Mouse (Mus musculus): ENCODE measurements at regions not wholly inside any gene's neighbourhood (a gene's known extent, or its start where the extent isn't known, plus 50 kb on each side); places are given as distances from the start of the nearest gene placed in this dataset.
A peak's percentile ranks its signal among the peaks of the same experiment; 100 is the strongest.

DNA sequence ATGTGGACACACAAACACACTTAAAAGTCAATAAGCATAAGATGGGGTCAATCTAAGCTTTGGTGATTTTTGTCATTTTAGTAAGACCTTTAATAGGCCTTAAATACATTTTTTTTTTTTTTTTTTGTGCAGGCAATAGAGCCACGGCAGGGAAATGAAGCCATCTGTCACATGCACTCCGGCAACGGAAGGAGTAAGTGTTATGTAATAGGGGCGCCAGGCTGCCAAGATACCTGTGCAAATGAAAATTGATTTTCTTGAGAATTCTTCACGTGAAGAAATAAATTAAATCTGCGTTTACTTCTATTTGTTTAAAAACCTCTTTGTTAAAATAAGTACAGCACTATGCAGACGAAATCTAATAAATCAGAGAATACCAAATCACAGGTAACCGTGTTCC, 54.6 kb upstream of the Card11 start:
- Histone ChIP-seq H3K4me3 (no peak overlapping the region), H3K27ac (no peak overlapping the region)
- intact Hi-C loops (cut with DNase I) = loop anchor here (5.0 kb wide), 1 partner anchor 98 kb away; no protein-coding TSS in a partner anchor
- DNase-seq (ENCODE audit: extremely low spot score in 1 of 2, low spot score in 2 of 2) = no peak
- TF ChIP-seq CTCF (IDR thresholded peaks at IDR 0.05) = no peak

GRCm38 (mm10) chr5:141055596-141056343, 55.4 kb upstream of the Card11 start:
- intact Hi-C loops (cut with DNase I) = loop anchor here (5.0 kb wide), 1 partner anchor 98 kb away; no protein-coding TSS in a partner anchor
- no peak overlapping the region for H3K27ac ChIP-seq
- no peak for TF ChIP-seq CTCF (IDR thresholded peaks at IDR 0.05)

GRCm38 (mm10) chr5:141058141-141058540, 57.8 kb upstream of the Card11 start:
- peak; percentile 24 to 39 for DNase-seq (ENCODE audit: extremely low spot score in 1 of 2, low spot score in 2 of 2)
- Histone ChIP-seq H3K4me3 (no peak overlapping the region), H3K27ac (no peak overlapping the region)
- intact Hi-C loops (cut with DNase I) = loop anchor here (5.0 kb wide), 1 partner anchor 101 kb away; no protein-coding TSS in a partner anchor
- TF ChIP-seq CTCF (IDR thresholded peaks at IDR 0.05) = no peak

More at GRCm38 (mm10) chr5:141055596-141056343, 55.4 kb upstream of the Card11 start:
- no peak for DNase-seq (ENCODE audit: extremely low spot score in 1 of 2, low spot score in 2 of 2)
- no peak overlapping the region for H3K4me3 ChIP-seq

DNA sequence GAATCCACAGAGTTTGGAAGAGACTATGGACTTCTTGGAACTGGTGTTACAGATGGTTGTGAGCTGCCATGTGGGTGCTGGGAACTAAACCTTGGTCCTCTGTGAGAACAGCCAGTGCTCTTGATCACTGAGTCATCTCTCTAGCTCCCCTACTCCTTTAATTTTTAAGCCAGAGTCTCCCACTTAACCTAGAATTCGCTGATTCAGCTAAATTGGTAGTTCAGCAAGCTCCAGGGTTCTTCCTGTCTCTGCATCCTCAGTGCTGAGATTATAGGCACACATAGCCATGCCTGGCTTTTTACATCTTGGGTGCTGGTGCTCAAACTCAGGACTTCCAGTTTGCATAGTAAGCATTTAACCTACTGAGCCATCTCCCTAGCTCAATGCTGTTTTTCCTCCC, 58.5 kb upstream of the Card11 start:
- Histone ChIP-seq H3K4me3 (no peak overlapping the region), H3K27ac (no peak overlapping the region)
- TF ChIP-seq CTCF (IDR thresholded peaks at IDR 0.05) = no peak
- no peak for DNase-seq (ENCODE audit: extremely low spot score in 1 of 2, low spot score in 2 of 2)
- intact Hi-C loops (cut with DNase I) = loop anchor here (5.0 kb wide), 1 partner anchor 102 kb away; no protein-coding TSS in a partner anchor

DNA sequence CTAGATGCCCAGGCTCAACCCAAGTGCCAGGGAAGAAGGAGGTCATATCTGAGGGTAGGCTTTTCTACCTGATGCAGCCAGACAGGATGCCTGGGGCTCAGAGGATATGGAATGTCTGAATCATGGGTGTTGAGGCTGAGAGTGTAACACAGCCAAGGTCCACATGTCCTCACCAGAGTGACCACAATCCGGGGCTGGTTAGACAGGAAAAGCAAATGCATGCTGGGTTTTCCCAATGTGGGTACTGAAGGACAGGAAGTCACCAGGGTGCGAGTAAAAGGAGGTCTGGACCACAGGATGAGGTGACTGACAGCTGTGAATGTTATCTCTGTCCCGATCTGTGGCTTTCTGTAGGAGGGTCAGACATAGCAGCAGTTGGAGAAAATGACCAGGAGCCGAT, 61.8 kb upstream of the Card11 start:
- H3K27ac ChIP-seq = no peak overlapping the region
- H3K4me3 ChIP-seq = no peak overlapping the region
- TF ChIP-seq CTCF (IDR thresholded peaks at IDR 0.05) = no peak
- intact Hi-C loops (cut with DNase I) = no loop called here
- DNase-seq (ENCODE audit: extremely low spot score in 1 of 2, low spot score in 2 of 2) = no peak

DNA sequence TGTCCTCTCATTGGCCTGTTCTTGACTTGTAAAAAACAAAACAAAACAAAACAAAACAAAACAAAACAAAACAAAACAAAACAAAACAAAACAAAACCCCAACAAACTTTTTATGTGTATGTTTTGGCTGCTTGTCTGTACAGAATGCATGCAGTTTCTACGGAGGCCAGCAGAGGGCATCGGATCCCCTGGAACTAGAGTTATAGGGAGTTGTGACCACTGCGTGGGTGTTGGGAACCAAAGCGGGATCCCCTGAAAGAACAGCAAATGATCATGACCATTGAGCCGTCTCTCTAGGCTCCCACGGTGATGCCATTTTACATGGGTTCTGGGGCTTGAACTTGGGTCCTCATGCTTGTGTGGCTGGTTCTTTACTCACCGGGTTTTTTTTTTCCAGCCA, 67.2 kb upstream of the Card11 start:
- TF ChIP-seq CTCF (IDR thresholded peaks at IDR 0.05) = peak; percentile 43
- DNase-seq (ENCODE audit: extremely low spot score in 1 of 2, low spot score in 2 of 2) = no peak

GRCm38 (mm10) chr5:141074457-141074856, 74.1 kb upstream of the Card11 start:
- intact Hi-C loops (cut with DNase I) = no loop called here
- H3K4me3 ChIP-seq = no peak overlapping the region
- H3K27ac ChIP-seq = no peak overlapping the region
- DNase-seq (ENCODE audit: extremely low spot score in 1 of 2, low spot score in 2 of 2) = no peak
- no peak for TF ChIP-seq CTCF (IDR thresholded peaks at IDR 0.05)

More for the DNA sequence above, 67.2 kb upstream of the Card11 start:
- no peak overlapping the region for H3K27ac ChIP-seq
- intact Hi-C loops (cut with DNase I) = no loop called here
- no peak overlapping the region for H3K4me3 ChIP-seq

- Histone ChIP-seq H3K4me3 (no peak overlapping the region), H3K27ac (no peak overlapping the region)
- TF ChIP-seq CTCF (IDR thresholded peaks at IDR 0.05) = no peak
- DNase-seq (ENCODE audit: extremely low spot score in 1 of 2, low spot score in 2 of 2) = no peak
- intact Hi-C loops (cut with DNase I) = loop anchor here (1.0 to 5.0 kb wide), 3 partner anchors 184 to 229 kb away; no protein-coding TSS in a partner anchor
Observed at GRCm38 (mm10) chr5:141076158-141076557, 75.8 kb upstream of the Card11 start.

- TF ChIP-seq CTCF (IDR thresholded peaks at IDR 0.05) = peak; percentile 58
- no peak overlapping the region for H3K27ac ChIP-seq
- intact Hi-C loops (cut with DNase I) = loop anchor here (1.0 to 5.0 kb wide), 3 partner anchors 185 to 230 kb away; no protein-coding TSS in a partner anchor
- no peak overlapping the region for H3K4me3 ChIP-seq
- DNase-seq (ENCODE audit: extremely low spot score in 1 of 2, low spot score in 2 of 2) = no peak
Observed at GRCm38 (mm10) chr5:141076942-141077341, 76.6 kb upstream of the Card11 start.

GRCm38 (mm10) chr5:141080896-141081295, 80.5 kb upstream of the Card11 start:
- no peak for DNase-seq (ENCODE audit: extremely low spot score in 1 of 2, low spot score in 2 of 2)
- intact Hi-C loops (cut with DNase I) = no loop called here
- H3K27ac ChIP-seq = no peak overlapping the region
- no peak overlapping the region for H3K4me3 ChIP-seq
- TF ChIP-seq CTCF (IDR thresholded peaks at IDR 0.05) = no peak

DNA sequence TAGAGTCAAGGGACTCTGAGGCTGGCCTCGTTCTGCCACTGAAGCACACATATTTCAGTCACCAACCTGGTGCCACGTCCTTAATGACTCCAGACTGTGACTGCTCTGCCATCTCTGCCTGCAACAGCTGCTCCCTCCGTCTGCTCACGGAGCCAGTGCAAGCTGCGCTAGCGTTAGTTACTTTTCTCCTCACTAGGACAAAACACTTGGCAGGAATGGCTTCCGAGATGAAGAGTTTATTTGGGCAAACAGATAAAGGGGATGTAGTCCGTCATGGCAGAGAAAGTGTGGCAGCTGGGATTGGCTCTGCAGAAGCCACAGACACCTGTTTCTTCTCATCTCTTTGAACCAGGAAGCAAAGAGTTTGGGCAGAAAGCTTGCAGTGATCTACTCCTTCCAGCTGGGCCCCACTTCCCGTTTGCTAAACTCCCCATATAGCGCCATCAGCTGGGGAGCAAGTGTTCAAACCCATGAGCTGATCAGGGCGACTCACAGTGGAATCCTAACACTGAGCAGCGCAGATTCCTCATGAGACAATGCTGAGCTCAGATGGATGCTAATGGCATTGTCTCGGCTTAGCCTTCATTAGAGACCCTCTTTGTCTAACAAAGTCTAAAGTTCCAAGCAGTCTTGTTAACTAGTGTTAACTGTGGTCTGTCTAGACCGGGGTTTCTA, 83.8 kb upstream of the Card11 start:
- no peak overlapping the region for H3K4me3 ChIP-seq
- TF ChIP-seq CTCF (IDR thresholded peaks at IDR 0.05) = no peak
- H3K27ac ChIP-seq = no peak overlapping the region
- intact Hi-C loops (cut with DNase I) = no loop called here
- no peak for DNase-seq (ENCODE audit: extremely low spot score in 1 of 2, low spot score in 2 of 2)

- no peak for TF ChIP-seq CTCF (IDR thresholded peaks at IDR 0.05)
- no peak overlapping the region for H3K4me3 ChIP-seq
- intact Hi-C loops (cut with DNase I) = no loop called here
- no peak for DNase-seq (ENCODE audit: extremely low spot score in 1 of 2, low spot score in 2 of 2)
- H3K27ac ChIP-seq = no peak overlapping the region
Observed at GRCm38 (mm10) chr5:141084746-141085145, 84.4 kb upstream of the Card11 start.
